Mouse (Mus musculus): ENCODE measurements around the gene Sirt7.
"Not testable (repeated sequence)": the region's sequence is repeated elsewhere in the genome, so short reads cannot be mapped to it uniquely, and the experiment has no call there.

Gene Sirt7

GRCm38 (mm10) chr11:120588531-120588930, 36.5 kb downstream of the Sirt7 start:
- no peak for DNase-seq (ENCODE audit: low read depth, low spot score)

- DNase-seq (ENCODE audit: low read depth, low spot score): no peak
Measured at GRCm38 (mm10) chr11:120583937-120584336, 41.1 kb downstream of the Sirt7 start.

GRCm38 (mm10) chr11:120582982-120583293, 42.1 kb downstream of the Sirt7 start:
- DNase-seq (ENCODE audit: low read depth, low spot score): not testable (repeated sequence)

GRCm38 (mm10) chr11:120582268-120582981, 42.6 kb downstream of the Sirt7 start:
- peak; percentile 67 for DNase-seq (ENCODE audit: low read depth, low spot score)

GRCm38 (mm10) chr11:120581490-120582267, 43.4 kb downstream of the Sirt7 start, which contains the start of gene Arhgdia:
Gene Arhgdia (minus strand): TSS chr11:120581624.
- DNase-seq (ENCODE audit: low read depth, low spot score): peak; percentile 74

GRCm38 (mm10) chr11:120580871-120581331, 44.1 kb downstream of the Sirt7 start:
- peak; percentile 50 for DNase-seq (ENCODE audit: low read depth, low spot score)

- DNase-seq (ENCODE audit: low read depth, low spot score): no peak
Measured at GRCm38 (mm10) chr11:120580190-120580589, 44.9 kb downstream of the Sirt7 start.

- DNase-seq (ENCODE audit: low read depth, low spot score): peak; percentile 82
Measured at GRCm38 (mm10) chr11:120579316-120580107, 45.5 kb downstream of the Sirt7 start.

- DNase-seq (ENCODE audit: low read depth, low spot score): no peak
Measured at GRCm38 (mm10) chr11:120578694-120579243, 46.3 kb downstream of the Sirt7 start.

- no peak for DNase-seq (ENCODE audit: low read depth, low spot score)
Measured at GRCm38 (mm10) chr11:120578024-120578693, 46.9 kb downstream of the Sirt7 start.

- DNase-seq (ENCODE audit: low read depth, low spot score): peak; percentile 68
Measured at GRCm38 (mm10) chr11:120577211-120578023, 47.6 kb downstream of the Sirt7 start.

- no peak for DNase-seq (ENCODE audit: low read depth, low spot score)
Measured at GRCm38 (mm10) chr11:120576365-120576981, 48.6 kb downstream of the Sirt7 start.

GRCm38 (mm10) chr11:120575940-120576339, 49.1 kb downstream of the Sirt7 start:
- DNase-seq (ENCODE audit: low read depth, low spot score): no peak

GRCm38 (mm10) chr11:120575046-120575445, 50.0 kb downstream of the Sirt7 start:
- DNase-seq (ENCODE audit: low read depth, low spot score): no peak

GRCm38 (mm10) chr11:120574278-120574600, 50.8 kb downstream of the Sirt7 start:
- DNase-seq (ENCODE audit: low read depth, low spot score): peak; percentile 37

GRCm38 (mm10) chr11:120573585-120574277, 51.3 kb downstream of the Sirt7 start:
- peak; percentile 69 for DNase-seq (ENCODE audit: low read depth, low spot score)

- DNase-seq (ENCODE audit: low read depth, low spot score): peak; percentile 100
Measured at GRCm38 (mm10) chr11:120572752-120573584, 52.1 kb downstream of the Sirt7 start, which contains the start of gene P4hb. Gene P4hb (minus strand): TSS chr11:120573253.

- peak; percentile 31 for DNase-seq (ENCODE audit: low read depth, low spot score)
Measured at GRCm38 (mm10) chr11:120572417-120572751, 52.7 kb downstream of the Sirt7 start.

Measured in 3T3-L1 (cell line).